Mouse (Mus musculus) heart, postnatal 25 days (tissue): ENCODE results near the gene Cd22. TPM values are rescaled to one million over a fixed set of nuclear protein-coding genes. Genes with fewer than 3 reads are reported as not detected.
"Not testable (repeated sequence)": the region's sequence is repeated elsewhere in the genome, so short reads cannot be mapped to it uniquely, and the experiment has no call there.

Experiments
- DNase-seq: peaks from one replicate; pipeline ENCODE4 v3.0.0; 2022; ENCODE audit warnings: low spot score
- intact Hi-C: fragments of 180-260 bp; cut with DNase I; formaldehyde crosslinking; loops from one replicate; pipeline ENCODE4 v1.15.1; 2025
- total RNA-seq, 2 experiments: library from RNA; stranded (reverse); gene quantifications; 2 replicates each; pipeline ENCODE4 v1.2.3; 2021

The Cd22 gene
- total RNA-seq, 2 experiments from 2014 or later, result 0.78 to 1.4 TPM

GRCm38 (mm10) chr7:30878950-30879349, 1.2 kb downstream of the Cd22 start:
- DNase-seq, result no peak
- intact Hi-C loops, result no loop called here

DNA sequence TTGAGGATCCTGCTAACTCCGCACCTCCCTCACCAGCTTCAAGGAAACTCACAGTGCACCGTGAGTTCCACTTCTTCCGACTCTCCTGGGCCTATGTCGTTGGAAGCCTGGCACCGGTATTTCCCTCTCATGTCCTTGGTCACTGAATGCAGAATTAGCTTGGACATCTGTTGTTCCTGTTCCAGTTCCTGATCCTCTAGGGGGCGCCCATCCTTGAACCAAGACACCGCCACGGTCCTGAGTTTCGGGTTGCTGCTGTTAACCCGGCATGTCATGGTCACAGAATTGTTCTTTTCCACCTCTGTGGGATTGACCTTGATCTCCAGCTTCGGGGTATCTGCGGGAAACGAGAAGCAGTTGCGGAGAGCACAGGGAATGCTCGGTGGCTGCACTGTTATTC, 7.1 kb downstream of the Cd22 start:
- DNase-seq, result peak; percentile 14
- intact Hi-C loops, result loop anchor here (1.0 kb wide), 1 partner anchor 101 kb away; no protein-coding TSS in a partner anchor

DNA sequence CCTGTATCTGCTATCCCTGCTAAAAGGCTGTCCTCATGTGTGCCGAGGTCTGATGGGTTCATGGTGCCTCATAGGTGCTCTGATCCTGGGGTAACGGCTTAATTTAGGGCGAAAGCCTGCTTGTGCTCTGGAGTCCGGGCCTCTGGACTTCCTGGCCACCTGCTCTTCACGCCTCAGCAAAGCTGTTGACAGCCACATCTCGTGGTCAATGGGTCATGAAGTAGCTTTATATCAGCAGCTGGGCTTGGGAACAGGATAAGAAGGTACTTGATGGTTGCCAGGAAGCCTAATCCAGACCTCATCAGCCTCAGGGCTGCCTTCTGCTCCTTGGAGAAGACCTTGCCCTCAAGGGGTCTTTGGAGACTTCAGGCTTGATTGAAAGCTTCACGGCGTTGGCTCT, 16.8 kb downstream of the Cd22 start:
- intact Hi-C loops, result loop anchor here (5.0 kb wide), 1 partner anchor 271 kb away; no protein-coding TSS in a partner anchor
- no peak for DNase-seq

GRCm38 (mm10) chr7:30861464-30861863, 18.7 kb downstream of the Cd22 start, which contains the start of gene Ffar1:
Gene Ffar1 (minus strand): TSS chr7:30861564.
- intact Hi-C loops, result loop anchor here (5.0 kb wide), 1 partner anchor 269 kb away; no protein-coding TSS in a partner anchor
- DNase-seq, result no peak

GRCm38 (mm10) chr7:30859635-30860402, 20.3 kb downstream of the Cd22 start:
- intact Hi-C loops, result loop anchor here (5.0 kb wide), 1 partner anchor 268 kb away; no protein-coding TSS in a partner anchor
- DNase-seq, result no peak

- intact Hi-C loops, result no loop called here
- DNase-seq, result no peak
Observed at GRCm38 (mm10) chr7:30859290-30859634, 20.9 kb downstream of the Cd22 start.

GRCm38 (mm10) chr7:30857746-30858145, 22.4 kb downstream of the Cd22 start:
- intact Hi-C loops, result no loop called here
- no peak for DNase-seq

- intact Hi-C loops, result no loop called here
- no peak for DNase-seq
Observed at GRCm38 (mm10) chr7:30856078-30856477, 24.1 kb downstream of the Cd22 start, which contains the start of gene Ffar3. Gene Ffar3 (minus strand): TSS chr7:30856178.

GRCm38 (mm10) chr7:30851421-30851820, 28.7 kb downstream of the Cd22 start:
- DNase-seq, result no peak
- intact Hi-C loops, result no loop called here

GRCm38 (mm10) chr7:30847934-30848333, 32.2 kb downstream of the Cd22 start:
- intact Hi-C loops, result no loop called here
- DNase-seq, result no peak

DNA sequence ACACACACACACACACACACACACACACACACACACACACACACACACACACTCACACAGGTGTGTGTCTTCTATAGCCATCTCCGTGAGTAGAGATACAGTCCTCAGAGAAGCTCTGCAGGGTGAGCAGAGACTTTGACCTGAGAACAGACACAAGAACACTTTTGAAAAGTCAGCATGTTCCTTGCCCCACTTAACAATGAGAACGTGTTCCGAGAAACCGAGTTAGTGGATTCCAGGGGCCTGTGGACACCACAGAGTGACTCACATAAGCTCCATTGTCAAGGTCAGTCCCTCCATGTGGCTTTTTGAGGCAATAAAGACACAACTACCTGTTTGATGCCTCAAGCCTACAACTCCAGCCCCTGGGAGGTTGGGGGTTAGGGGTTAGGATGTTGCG, 32.8 kb downstream of the Cd22 start:
- no peak for DNase-seq
- intact Hi-C loops, result no loop called here

DNA sequence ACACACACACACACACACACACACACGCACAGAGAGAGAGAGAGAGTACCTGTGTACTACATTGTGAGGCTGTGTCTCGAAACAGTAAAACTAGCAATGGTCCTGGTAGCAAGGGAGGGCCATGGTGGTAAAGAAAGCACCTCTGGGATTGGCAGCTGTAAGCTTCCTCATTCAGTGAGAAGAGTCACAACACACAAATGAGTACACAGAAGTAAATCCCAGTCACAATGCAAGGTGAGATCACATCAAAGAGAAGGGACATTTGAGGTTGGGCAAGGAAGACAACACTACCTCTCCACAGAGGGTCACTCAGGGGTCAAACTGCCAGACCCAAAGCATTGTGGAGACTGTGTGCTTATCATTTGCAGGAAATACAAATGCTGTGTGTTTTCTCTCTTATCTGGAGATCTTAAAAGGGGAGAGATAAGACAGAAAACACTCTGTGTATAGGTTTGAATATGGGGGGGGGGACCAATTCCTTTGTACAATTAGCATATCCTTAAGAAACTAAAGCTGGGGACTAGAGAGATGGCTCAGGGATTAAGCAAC, 33.6 kb downstream of the Cd22 start:
- intact Hi-C loops, result no loop called here
- DNase-seq, result no peak

DNA sequence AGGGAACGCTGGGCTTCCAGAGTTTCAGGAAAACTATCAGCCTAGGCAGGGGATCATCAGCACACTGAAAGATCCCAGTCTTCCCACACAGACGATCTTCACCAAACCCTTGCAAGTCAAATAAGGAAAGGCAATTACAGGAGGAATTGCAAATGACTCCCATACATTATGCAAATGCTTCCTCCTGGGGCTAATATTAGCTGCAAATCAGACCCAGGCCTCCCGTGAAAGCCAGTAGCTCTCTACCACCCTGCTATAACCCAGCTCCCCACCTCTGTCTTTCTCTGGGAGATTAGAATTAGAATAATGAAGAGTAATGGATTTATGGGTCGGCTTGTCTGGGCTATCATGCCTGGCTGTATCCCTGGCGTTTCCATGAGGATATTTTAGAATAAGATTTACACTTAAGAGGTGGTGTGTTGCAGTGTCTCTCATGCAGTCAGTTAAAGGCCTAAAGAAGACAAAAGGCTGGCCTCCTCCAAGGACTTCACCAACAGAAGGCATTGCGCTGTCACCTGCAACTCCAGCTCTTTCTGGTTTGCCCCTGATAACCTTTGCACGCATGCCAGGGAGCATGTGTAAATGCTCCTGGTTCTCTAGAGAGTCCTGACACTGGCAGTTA, 35.4 kb downstream of the Cd22 start:
- intact Hi-C loops, result loop anchor here (5.0 kb wide), 1 partner anchor 37 kb away; no protein-coding TSS in a partner anchor
- no peak for DNase-seq

DNA sequence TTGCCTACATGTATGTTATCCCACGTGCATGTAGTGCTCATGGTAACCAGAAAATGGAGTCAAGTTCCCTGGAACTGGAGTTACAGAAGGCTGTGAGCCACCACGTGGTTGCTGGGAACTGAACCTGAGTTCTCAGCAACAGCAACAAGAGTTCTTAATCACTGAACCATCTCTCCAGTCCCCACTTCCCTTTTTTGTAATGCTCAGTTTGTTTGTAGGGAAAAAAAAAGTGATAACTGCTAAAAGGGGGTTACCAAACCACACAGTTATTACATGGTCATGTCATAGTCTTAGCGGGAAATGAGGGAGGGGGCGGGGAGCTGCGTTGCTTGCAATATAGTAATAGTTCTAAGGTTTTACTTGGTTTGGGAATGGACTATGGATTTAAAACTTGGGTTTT, 38.0 kb downstream of the Cd22 start:
- no peak for DNase-seq
- intact Hi-C loops, result loop anchor here (5.0 kb wide), 1 partner anchor 35 kb away; no protein-coding TSS in a partner anchor

DNA sequence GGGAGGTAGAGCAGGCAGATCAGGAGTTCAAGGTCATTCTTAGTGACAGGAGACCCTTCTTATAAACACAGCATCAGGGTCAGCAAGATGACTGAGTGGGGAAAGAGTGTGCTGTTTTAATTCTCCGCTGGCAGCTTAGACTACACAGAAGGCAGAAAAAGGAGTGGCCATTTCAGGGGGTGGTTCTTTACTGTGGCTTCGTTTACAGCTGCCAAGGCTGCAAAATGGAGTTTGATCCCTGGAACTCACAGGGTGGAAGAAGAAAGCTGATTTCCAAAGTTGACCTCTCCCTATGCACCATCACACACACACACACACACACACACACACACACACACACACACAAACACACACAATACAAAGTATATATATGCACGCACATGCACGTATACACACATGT, 38.8 kb downstream of the Cd22 start:
- no peak for DNase-seq
- intact Hi-C loops, result loop anchor here (5.0 kb wide), 1 partner anchor 34 kb away; no protein-coding TSS in a partner anchor

- intact Hi-C loops, result loop anchor here (5.0 kb wide), 1 partner anchor 33 kb away; no protein-coding TSS in a partner anchor
- no peak for DNase-seq
Observed at GRCm38 (mm10) chr7:30840306-30840705, 39.8 kb downstream of the Cd22 start.

DNA sequence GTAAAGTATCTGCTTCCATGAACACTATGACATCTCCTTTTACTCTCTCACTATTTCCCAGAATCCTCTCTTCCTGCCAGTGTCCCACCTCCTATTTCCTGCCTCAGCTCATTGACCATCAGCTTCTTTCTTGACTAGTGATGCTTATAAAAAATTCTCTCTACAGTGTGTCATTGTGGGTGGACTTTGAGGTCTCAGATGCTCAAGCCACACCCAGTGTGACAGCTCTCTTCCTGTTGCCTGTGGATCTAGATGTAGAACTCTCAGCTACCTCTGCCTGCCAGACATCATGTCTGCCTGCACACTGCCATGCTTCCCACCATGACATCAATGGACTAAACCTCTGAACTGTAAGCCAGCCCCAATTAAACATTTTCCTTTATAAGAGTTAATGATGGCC, 42.9 kb downstream of the Cd22 start:
- DNase-seq, result no peak
- intact Hi-C loops, result no loop called here

GRCm38 (mm10) chr7:30832684-30833083, 47.5 kb downstream of the Cd22 start:
- intact Hi-C loops, DNase-seq: not testable (repeated sequence)

DNA sequence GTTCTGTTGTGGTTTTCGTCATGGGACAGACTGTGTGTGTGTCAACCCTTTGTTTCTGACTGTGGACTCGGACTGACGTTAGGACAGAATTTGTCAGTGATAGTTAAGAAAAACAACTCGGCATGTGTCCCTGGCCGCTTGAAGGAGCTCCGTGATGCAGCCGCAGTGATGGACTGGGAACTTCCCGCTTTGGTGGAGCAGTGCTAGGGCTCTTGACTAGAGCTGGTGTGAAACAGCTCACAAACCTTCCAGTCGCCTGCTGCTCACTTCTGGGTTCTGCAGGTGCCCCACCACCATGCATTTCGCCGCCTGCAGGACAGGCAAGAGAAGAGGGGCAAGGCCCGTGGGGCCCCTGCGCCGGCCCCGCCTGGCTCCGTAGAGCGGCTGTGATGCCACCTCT, 47.9 kb downstream of the Cd22 start:
- intact Hi-C loops, result no loop called here
- no peak for DNase-seq

DNA sequence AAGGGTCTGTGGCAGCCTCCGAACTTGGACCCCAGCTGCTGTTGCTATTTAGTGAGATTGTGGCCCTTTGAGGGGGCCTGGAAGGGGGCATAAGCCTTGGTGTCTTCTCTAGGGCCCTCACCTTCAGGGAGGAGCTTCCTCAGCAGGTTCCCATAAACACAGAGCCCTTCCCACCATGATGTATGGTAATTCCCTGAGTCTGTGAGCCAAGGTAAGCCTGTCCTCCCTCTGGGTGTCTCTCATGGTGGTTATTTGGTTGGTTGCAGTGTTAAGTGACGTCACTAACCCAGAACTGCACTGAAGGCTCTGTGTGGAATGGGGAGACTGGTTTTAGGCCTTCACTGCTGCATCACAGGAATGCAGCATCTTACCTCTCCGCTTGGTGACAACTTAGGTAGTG, 50.7 kb downstream of the Cd22 start:
- DNase-seq, result no peak
- intact Hi-C loops, result no loop called here

GRCm38 (mm10) chr7:30828871-30829270, 51.3 kb downstream of the Cd22 start:
- intact Hi-C loops, DNase-seq: not testable (repeated sequence)
